Mouse (Mus musculus) brain, embryonic 14.5 days (tissue): ENCODE measurements at regions not wholly inside any gene's neighbourhood (a gene's known extent, or its start where the extent isn't known, plus 50 kb on each side); places are given as distances from the start of the nearest gene placed in this dataset.

Experiments used
- DNase-seq: peaks from one replicate; pipeline ENCODE4 v3.0.0-alpha.2; 2011; ENCODE audit warnings: low read depth
- CTCF ChIP-seq: fragments of 200-500 bp; IDR thresholded peaks from 2 replicates; pipeline ENCODE4 v1.5.1; 2012; ENCODE audit warnings: inconsistent platforms, mild to moderate bottlenecking, moderate library complexity, borderline replicate concordance; ENCODE audit not compliant: insufficient read depth, insufficient read length; ENCODE audit errors: extremely low read depth
- POLR2A ChIP-seq: fragments of 200-500 bp; IDR thresholded peaks from 2 replicates; pipeline ENCODE4 v1.6.1; 2012; ENCODE audit warnings: mild to moderate bottlenecking, inconsistent platforms, borderline replicate concordance; ENCODE audit not compliant: poor library complexity, insufficient read depth, insufficient read length, severe bottlenecking; ENCODE audit errors: extremely low read depth

DNA sequence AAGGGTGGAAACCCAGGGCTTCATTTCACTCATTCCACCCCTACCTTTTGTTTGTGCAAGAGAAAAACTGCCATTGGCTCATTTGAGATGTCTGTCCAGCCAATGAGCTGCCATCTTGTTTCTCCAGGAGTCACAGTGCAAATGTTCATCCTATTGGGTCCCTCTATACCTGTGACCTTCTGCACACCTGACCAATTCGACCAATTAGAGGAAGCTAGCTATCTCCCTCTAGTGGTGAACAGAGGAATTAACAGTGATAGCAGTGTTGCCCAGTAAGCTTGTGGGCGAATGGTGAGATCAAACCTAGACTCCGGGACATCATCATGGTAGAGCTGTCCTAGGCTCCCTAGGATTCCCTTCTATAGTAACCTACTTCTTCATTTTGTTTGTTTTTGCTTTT, 211.1 kb upstream of the Vstm2b start:
- TF ChIP-seq POLR2A: no peak
- TF ChIP-seq CTCF: peak; percentile 40; the same call in 1 of the 2 replicates
- DNase-seq: no peak

DNA sequence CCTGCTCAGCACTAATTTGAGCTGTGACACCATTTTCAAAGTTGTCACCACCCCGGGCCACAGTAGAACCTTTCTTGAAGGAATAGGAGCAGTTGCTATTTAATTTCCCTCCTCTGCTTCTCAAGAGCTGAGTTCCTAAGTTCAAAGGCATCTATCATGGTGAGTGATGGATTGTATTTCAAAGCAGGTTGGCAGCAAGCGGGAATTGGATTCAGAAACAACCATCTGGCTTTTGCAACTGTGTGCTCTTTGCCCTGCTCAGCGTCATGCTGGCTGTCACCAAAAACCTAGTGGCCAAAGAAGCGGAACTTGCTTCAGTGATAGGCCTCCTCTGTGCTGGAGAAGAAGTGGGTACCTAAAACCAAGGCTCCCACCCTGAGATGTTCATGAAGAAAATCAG, 209.6 kb upstream of the Vstm2b start:
- TF ChIP-seq POLR2A (no peak), CTCF (no peak)
- no peak for DNase-seq

DNA sequence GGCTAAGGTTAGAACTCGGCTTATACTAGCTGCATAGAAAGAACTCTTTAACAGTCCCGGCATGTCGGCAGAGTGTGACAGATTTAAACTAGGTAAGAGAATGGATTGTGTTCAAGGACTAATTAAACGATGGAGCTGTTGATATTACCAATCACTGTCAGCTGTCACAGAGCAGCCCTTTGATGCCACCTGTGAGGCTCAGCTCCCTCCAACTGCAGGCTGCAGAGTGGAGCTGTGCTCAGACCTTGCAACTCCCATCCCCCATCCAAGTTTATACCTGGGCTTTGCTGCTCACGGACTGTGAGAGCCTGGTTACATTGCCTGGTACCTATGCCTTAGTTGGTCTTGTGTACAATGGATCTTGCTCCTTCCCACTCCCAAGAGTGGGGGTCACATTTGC, 204.4 kb upstream of the Vstm2b start:
- no peak for TF ChIP-seq POLR2A
- TF ChIP-seq CTCF: no peak
- peak; percentile 33 for DNase-seq

DNA sequence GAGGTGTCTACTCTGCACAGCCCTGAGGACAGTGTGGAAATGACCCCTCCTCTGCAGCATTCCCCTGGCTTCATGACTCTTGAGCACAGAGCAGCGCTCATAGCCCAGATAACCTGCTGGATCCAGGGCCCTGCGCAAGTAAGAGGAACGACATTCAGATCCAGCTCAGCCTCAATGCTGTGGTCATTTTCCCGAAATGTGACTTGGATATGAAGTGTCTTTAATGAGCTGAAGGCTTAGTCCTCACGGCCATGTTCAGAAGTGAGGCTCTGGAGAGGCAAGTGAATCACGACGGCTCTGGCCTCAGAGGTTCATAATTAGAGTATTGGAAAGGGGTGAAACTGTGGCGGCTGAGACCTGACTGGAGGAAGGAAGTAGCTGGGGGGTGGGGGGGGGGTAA, 200.6 kb upstream of the Vstm2b start:
- no peak for DNase-seq
- TF ChIP-seq CTCF (no peak), POLR2A (no peak)

DNA sequence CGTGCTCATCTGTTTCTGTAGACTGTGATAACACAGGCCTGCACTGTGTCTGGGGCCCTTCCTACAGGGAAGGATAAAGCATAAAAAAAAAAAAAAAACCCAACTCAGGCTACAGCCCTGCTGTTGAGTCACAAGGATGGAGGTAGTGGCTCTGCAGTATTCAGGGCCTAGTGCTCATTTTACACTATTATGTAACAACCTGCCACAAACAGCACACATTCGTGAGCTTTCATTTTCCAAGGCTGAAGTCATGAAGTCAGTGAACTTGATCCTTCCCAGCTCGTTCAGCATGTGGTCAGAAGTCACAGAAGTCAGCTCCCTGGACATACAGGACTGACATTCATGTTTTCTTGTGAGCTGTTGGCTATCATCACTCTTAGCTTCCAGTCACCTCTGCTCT, 199.8 kb upstream of the Vstm2b start:
- TF ChIP-seq CTCF: no peak
- TF ChIP-seq POLR2A: no peak
- DNase-seq: no peak

DNA sequence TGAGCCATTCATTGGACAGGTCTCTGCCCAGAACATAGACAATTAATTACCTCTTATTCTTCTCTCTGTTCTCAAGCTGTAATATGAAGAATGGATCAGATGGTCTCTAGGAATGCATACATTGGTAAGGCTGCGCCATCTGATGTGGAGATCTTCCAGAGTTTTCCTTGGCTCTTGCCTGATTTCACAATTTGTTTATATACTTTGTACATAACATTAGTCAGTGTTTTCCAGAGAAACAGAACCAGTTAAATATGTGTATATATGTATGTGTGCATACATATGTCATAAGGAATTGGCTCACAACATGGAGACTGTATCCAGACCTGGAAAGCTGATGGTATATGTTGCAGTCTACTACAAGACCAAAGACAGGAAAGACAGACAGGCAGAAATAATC, 198.5 kb upstream of the Vstm2b start:
- peak; percentile 41 for DNase-seq

DNA sequence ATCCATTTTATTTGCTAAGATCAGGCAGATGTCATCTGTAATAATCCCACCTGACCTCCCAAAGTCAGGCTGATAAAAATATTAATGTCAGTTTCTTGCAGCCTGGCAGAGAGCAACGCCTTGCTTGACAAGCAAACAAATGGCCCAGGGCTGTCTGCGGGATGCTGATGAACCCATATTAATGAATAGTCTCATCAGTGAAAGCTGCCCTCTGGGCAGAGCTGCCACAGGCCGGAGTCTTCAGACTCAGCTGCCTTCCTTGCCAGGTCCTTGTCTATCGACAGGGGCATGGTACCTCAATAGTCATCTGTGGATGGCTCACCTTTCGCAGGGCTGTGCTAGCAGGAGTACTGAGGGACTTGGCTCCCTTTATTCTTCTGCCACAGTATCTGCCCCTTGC, 197.5 kb upstream of the Vstm2b start:
- TF ChIP-seq CTCF: no peak
- no peak for TF ChIP-seq POLR2A
- no peak for DNase-seq

More for the DNA sequence above, 198.5 kb upstream of the Vstm2b start:
- TF ChIP-seq POLR2A (no peak), CTCF (no peak)

DNA sequence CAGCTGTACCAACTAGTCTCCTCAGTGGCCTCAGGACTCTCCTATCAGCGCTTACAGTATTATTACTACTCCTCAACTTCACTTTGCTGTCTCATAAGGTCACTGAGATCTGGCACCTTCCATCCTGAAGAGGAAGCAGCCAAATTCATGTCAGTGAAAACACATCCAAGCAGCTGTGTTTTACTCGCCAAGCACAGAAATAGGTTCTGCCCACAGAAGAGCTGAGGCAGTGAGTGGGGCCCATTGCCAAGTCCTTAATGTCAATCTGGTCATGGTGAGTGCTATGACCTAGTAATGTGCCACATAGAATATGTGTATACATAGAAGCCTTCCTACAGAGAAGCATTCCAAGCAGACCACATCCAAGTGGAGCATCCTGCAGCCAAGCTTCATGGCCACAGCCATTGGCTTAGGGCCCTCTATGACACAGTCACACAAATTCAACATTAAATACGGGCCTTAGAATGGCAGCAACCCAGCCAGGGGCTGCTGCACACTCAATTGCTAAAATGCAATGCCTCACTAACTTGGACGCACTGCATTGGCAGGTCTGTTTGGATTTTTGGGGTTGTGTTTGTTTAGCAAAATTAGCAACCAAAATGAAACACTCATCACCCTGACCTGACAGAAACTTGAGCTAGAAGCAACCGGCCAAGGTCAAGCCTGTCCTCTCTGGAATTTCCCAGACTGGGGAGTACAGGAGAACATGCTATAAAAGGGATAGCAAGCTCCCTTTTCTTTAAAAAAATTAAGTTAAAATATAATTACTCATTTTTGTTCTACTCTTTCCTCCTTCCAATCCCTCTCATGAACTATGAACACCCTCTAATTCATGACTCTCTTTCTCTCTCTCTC, 195.7 kb upstream of the Vstm2b start:
- TF ChIP-seq CTCF (no peak), POLR2A (no peak)
- no peak for DNase-seq

DNA sequence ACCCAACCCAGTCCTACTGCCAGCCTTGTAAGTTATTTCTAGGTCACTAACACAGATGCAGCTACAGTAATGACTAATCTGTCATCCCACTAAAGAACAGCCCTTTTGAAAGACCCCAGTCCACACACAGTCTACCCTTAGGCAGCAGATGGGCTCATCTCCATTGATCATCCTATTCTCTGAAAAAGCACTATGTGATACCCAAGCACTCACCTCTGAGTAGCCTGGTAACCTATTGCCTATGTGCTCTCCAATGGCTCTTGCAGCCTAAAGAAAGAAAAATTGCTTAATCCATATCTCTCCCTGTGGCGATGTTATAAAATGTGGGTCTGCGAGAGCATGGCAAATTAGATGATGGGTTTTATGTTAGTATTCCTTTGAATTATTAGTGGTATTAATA, 189.9 kb upstream of the Vstm2b start:
- TF ChIP-seq CTCF (no peak), POLR2A (no peak)
- no peak for DNase-seq

DNA sequence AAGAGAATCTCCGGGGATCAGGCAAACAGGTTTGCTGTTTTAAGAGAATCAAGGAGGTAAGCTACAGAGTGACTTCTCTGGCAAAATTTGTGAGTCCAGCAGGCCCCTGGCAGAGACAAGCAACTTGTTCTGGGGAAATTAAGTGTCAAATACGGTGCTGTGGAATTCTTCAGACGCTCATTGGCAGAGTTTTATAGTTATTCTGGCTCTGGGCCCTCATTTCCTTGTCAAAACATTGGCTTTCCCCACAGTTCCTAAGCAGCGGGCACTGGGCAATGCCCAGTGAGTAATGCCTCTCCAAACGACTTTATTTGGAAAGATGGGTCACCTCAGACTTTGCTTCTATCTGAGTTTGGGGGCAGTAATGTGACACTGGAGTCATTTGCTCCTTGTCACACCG, 180.1 kb upstream of the Vstm2b start:
- TF ChIP-seq CTCF: no peak
- no peak for TF ChIP-seq POLR2A
- DNase-seq: peak; percentile 47

DNA sequence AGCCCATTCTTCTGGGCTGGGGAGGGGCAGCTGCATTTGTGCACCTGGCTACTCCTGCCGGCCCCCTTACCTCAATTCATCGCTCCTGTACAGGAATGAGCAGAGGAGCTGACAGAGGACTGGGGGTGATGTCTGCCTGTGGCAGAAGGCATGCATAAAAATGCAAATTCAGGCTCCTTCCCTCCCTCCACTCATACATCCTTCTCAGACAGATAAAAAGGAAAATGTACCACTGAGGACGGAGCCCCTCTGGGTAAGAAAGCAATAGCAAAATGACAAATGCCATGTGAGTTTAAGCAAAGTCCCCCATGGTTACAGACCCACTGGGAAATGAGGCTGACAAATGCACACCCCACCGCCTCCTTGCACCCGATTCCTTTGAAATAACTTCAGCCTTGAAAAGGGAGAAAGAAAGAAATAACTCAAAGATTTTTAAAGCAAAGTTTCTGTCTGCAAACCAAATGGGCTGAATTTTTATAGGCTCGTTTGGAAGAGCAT, 161.1 kb upstream of the Vstm2b start:
- DNase-seq: no peak
- TF ChIP-seq POLR2A (no peak), CTCF (no peak)

DNA sequence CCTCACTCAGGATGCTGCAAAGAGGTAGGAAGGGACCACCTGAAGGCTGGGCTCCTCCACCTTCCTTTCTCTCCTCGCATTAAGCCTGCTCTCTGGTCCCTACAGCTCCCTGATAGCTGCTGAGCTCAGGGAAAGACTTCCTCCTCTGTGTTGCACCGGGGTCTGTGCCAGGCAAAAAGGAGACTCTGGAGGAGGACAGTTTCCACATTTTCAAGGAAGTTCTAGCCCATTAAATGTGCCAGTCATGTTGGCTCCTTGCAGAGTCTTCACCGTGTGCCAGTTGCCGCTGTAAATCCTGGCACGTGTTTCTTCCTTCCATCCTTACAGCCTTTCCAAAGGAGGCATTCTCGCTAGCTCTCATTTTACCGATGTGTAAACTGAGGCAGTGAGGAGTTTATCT, 160.6 kb upstream of the Vstm2b start:
- peak; percentile 24 for DNase-seq

More for the DNA sequence above, 160.6 kb upstream of the Vstm2b start:
- TF ChIP-seq POLR2A (no peak), CTCF (no peak)
